Mouse (Mus musculus) heart, postnatal 0 days (tissue): Measurements from ENCODE around the gene Palm.

ENCODE experiments used
- CTCF ChIP-seq: IDR thresholded peaks from 2 replicates; pipeline ENCODE4 v1.5.1; 2016; ENCODE audit warnings: antibody characterized with exemption, control low read depth, low read depth
- EP300 ChIP-seq: IDR thresholded peaks from 2 replicates; pipeline ENCODE4 v1.6.1; 2016; ENCODE audit warnings: antibody characterized with exemption, low read depth

GRCm38 (mm10) chr10:79821731-79822130, 28.4 kb downstream of the Palm start:
- TF ChIP-seq CTCF, result no peak
- TF ChIP-seq EP300, result no peak
